Mouse (Mus musculus): ENCODE measurements around the gene Abcg2. TPM values are rescaled to one million over a fixed set of nuclear protein-coding genes. Genes with fewer than 3 reads are reported as not detected.
"Not testable (repeated sequence)": the region's sequence is repeated elsewhere in the genome, so short reads cannot be mapped to it uniquely, and the experiment has no call there.

The Abcg2 gene
- total and polyA plus RNA-seq, 3 experiments: 26.6 to 254 (median 223) TPM

- ATAC-seq (ENCODE audit: extremely low read depth, insufficient number of reproducible peaks, low FRiP score, poor library complexity, severe bottlenecking) (peak; percentile 32), DNase-seq (ENCODE audit: low spot score) (peak; percentile 31)
- Histone ChIP-seq H3K9me3 (replicated peaks) (peaks cover 2% of the 10 kb centered on the region; the same call in 1 of the 2 replicates), H3K27me3 (ENCODE audit: insufficient read depth, low read length) (no peaks in the 10 kb centered on the region), H3K36me3 (replicated peaks) (no peaks in the 10 kb centered on the region), H3K4me3 (ENCODE audit: low read depth, low read length) (peak overlapping the region; percentile 15), H3K4me1 (ENCODE audit: insufficient read depth, low read depth, low read length) (peaks cover 4% of the 10 kb centered on the region)
- no peak for TF ChIP-seq TAL1 (conservative IDR thresholded peaks at IDR 0.05; ENCODE audit: low read depth, low read length)
Observed at GRCm38 (mm10) chr6:58596294-58596653, 12.0 kb downstream of the Abcg2 start.

GRCm38 (mm10) chr6:58602119-58602518, 17.8 kb downstream of the Abcg2 start:
- H3K4me1 ChIP-seq (ENCODE audit: insufficient read depth, low read depth, low read length); DNase-seq (ENCODE audit: low spot score); H3K36me3 ChIP-seq (replicated peaks); H3K4me3 ChIP-seq (ENCODE audit: low read depth, low read length); H3K27me3 ChIP-seq (ENCODE audit: insufficient read depth, low read length); ATAC-seq (ENCODE audit: extremely low read depth, insufficient number of reproducible peaks, low FRiP score, poor library complexity, severe bottlenecking); H3K9me3 ChIP-seq (replicated peaks): not testable (repeated sequence)

- ATAC-seq (ENCODE audit: extremely low read depth, insufficient number of reproducible peaks, low FRiP score, poor library complexity, severe bottlenecking); H3K36me3 ChIP-seq (replicated peaks); H3K4me3 ChIP-seq (ENCODE audit: low read depth, low read length); H3K27me3 ChIP-seq (ENCODE audit: insufficient read depth, low read length); H3K9me3 ChIP-seq (replicated peaks); H3K4me1 ChIP-seq (ENCODE audit: insufficient read depth, low read depth, low read length); DNase-seq (ENCODE audit: low spot score): not testable (repeated sequence)
Observed at GRCm38 (mm10) chr6:58602991-58603390, 18.7 kb downstream of the Abcg2 start.

GRCm38 (mm10) chr6:58603485-58604090, 19.3 kb downstream of the Abcg2 start:
- not testable (repeated sequence) for H3K36me3 ChIP-seq (replicated peaks); DNase-seq (ENCODE audit: low spot score); H3K4me1 ChIP-seq (ENCODE audit: insufficient read depth, low read depth, low read length); H3K9me3 ChIP-seq (replicated peaks); H3K4me3 ChIP-seq (ENCODE audit: low read depth, low read length); H3K27me3 ChIP-seq (ENCODE audit: insufficient read depth, low read length)
- ATAC-seq (ENCODE audit: extremely low read depth, insufficient number of reproducible peaks, low FRiP score, poor library complexity, severe bottlenecking): peak; percentile 12; the same call in 1 of the 2 replicates

- Histone ChIP-seq H3K27me3 (ENCODE audit: insufficient read depth, low read length) (no peaks in the 10 kb centered on the region), H3K36me3 (replicated peaks) (no peaks in the 10 kb centered on the region), H3K4me3 (ENCODE audit: low read depth, low read length) (no peak overlapping the region), H3K9me3 (replicated peaks) (peaks cover 4% of the 10 kb centered on the region), H3K4me1 (ENCODE audit: insufficient read depth, low read depth, low read length) (peaks cover 8% of the 10 kb centered on the region; the same call in 1 of the 2 replicates)
- DNase-seq (ENCODE audit: low spot score): no peak
- no peak for ATAC-seq (ENCODE audit: extremely low read depth, insufficient number of reproducible peaks, low FRiP score, poor library complexity, severe bottlenecking)
- TF ChIP-seq GATA1 (IDR thresholded peaks at IDR 0.05; ENCODE audit: borderline replicate concordance, low read length) (no peak), TAL1 (conservative IDR thresholded peaks at IDR 0.05; ENCODE audit: low read depth, low read length) (no peak), GATA2 (IDR thresholded peaks at IDR 0.05; ENCODE audit: borderline replicate concordance, low read depth, low read length) (no peak), CTCF (IDR thresholded peaks at IDR 0.05; ENCODE audit: low read depth, low read length) (no peak), POLR2AphosphoS5 (IDR thresholded peaks at IDR 0.05; ENCODE audit: insufficient replicate concordance, low read depth, low read length) (no peak)
Observed at GRCm38 (mm10) chr6:58606642-58607041, 22.3 kb downstream of the Abcg2 start.

- TF ChIP-seq GATA2 (IDR thresholded peaks at IDR 0.05; ENCODE audit: borderline replicate concordance, low read depth, low read length) (no peak), POLR2AphosphoS5 (IDR thresholded peaks at IDR 0.05; ENCODE audit: insufficient replicate concordance, low read depth, low read length) (no peak), CTCF (IDR thresholded peaks at IDR 0.05; ENCODE audit: low read depth, low read length) (no peak), TAL1 (conservative IDR thresholded peaks at IDR 0.05; ENCODE audit: low read depth, low read length) (no peak), GATA1 (IDR thresholded peaks at IDR 0.05; ENCODE audit: borderline replicate concordance, low read length) (no peak)
- Histone ChIP-seq H3K4me3 (ENCODE audit: low read depth, low read length) (no peak overlapping the region), H3K27me3 (ENCODE audit: insufficient read depth, low read length) (no peaks in the 10 kb centered on the region), H3K36me3 (replicated peaks) (no peaks in the 10 kb centered on the region), H3K4me1 (ENCODE audit: insufficient read depth, low read depth, low read length) (peaks cover 8% of the 10 kb centered on the region; the same call in 1 of the 2 replicates), H3K9me3 (replicated peaks) (peaks cover 4% of the 10 kb centered on the region)
- no peak for ATAC-seq (ENCODE audit: extremely low read depth, insufficient number of reproducible peaks, low FRiP score, poor library complexity, severe bottlenecking)
- DNase-seq (ENCODE audit: low spot score): no peak
Observed at GRCm38 (mm10) chr6:58608422-58608821, 24.1 kb downstream of the Abcg2 start.

- no peak for DNase-seq (ENCODE audit: low spot score)
- Histone ChIP-seq H3K4me3 (ENCODE audit: low read depth, low read length) (no peak overlapping the region), H3K9me3 (replicated peaks) (peaks cover 4% of the 10 kb centered on the region), H3K4me1 (ENCODE audit: insufficient read depth, low read depth, low read length) (peaks cover 12% of the 10 kb centered on the region; the same call in 1 of the 2 replicates), H3K36me3 (replicated peaks) (no peaks in the 10 kb centered on the region), H3K27me3 (ENCODE audit: insufficient read depth, low read length) (no peaks in the 10 kb centered on the region)
- no peak for TF ChIP-seq TAL1 (conservative IDR thresholded peaks at IDR 0.05; ENCODE audit: low read depth, low read length)
- no peak for TF ChIP-seq GATA2 (IDR thresholded peaks at IDR 0.05; ENCODE audit: borderline replicate concordance, low read depth, low read length)
- TF ChIP-seq CTCF (IDR thresholded peaks at IDR 0.05; ENCODE audit: low read depth, low read length): no peak
- TF ChIP-seq POLR2AphosphoS5 (IDR thresholded peaks at IDR 0.05; ENCODE audit: insufficient replicate concordance, low read depth, low read length): no peak
- TF ChIP-seq GATA1 (IDR thresholded peaks at IDR 0.05; ENCODE audit: borderline replicate concordance, low read length): no peak
- no peak for ATAC-seq (ENCODE audit: extremely low read depth, insufficient number of reproducible peaks, low FRiP score, poor library complexity, severe bottlenecking)
Observed at GRCm38 (mm10) chr6:58609919-58610759, 25.8 kb downstream of the Abcg2 start.
